Mouse (Mus musculus) layer of hippocampus, postnatal 36 days (tissue): ENCODE measurements at regions not wholly inside any gene's neighbourhood (a gene's known extent, or its start where the extent isn't known, plus 50 kb on each side); places are given as distances from the start of the nearest gene placed in this dataset.

Experiments
- DNase-seq, 2 experiments: peaks; one replicate each; pipeline ENCODE4 v3.0.0; 2022

DNA sequence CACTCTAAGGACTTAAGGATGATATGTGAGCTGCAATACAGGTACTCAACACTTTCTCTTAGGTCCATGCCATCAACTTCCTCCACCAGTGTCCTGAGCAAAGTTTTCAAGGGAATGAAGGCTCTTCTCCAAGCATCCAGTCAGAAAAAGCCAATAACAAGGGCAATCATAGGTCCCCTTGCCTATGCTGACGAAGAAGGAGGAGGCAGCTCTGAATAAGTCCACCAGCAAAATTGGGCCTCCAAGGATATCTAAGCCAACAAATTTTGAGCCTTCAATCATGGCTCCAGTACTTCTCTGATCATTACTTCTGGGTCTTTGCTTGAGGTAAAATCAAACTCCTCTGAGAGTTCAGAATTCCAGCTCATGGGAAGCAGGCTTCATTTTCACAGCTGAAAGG, 293.1 kb downstream of the Snurf start:
- DNase-seq: peak; percentile 41 to 42
